Mouse (Mus musculus) layer of hippocampus, postnatal 36 days (tissue): ENCODE results near the gene Rcbtb2. TPM values are rescaled to one million over a fixed set of nuclear protein-coding genes. Genes with fewer than 3 reads are reported as not detected.

Experiments
- DNase-seq, 2 experiments: peaks; one replicate each; pipeline ENCODE4 v3.0.0; 2022
- total RNA-seq, 2 experiments: library from RNA; stranded (reverse); gene quantifications; 2 replicates each; pipeline ENCODE4 v1.2.3; 2021

Rcbtb2 gene
- total RNA-seq, 2 experiments from 2014 or later = 23.9 to 32.3 TPM

DNA sequence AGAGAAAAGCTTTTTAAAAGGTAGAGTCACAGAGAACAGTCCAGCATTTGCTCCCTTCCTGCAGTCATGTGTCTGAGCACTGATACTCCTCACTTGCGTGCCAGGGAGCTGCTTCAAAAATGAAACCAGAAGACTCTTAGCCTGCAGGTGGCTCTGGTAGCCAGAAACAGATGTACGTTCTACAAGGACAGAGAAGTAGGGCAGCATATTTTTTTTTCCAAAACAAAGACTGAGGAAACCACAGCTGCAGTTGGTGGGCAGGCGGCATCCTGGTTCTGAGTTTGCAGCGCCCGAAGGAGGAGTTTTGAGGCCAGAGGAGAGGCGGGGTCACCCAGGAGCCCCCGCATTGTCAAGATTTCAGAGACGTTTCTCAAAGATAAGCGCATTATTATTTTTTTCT, 5.9 kb upstream of the Rcbtb2 start:
- DNase-seq = no peak

DNA sequence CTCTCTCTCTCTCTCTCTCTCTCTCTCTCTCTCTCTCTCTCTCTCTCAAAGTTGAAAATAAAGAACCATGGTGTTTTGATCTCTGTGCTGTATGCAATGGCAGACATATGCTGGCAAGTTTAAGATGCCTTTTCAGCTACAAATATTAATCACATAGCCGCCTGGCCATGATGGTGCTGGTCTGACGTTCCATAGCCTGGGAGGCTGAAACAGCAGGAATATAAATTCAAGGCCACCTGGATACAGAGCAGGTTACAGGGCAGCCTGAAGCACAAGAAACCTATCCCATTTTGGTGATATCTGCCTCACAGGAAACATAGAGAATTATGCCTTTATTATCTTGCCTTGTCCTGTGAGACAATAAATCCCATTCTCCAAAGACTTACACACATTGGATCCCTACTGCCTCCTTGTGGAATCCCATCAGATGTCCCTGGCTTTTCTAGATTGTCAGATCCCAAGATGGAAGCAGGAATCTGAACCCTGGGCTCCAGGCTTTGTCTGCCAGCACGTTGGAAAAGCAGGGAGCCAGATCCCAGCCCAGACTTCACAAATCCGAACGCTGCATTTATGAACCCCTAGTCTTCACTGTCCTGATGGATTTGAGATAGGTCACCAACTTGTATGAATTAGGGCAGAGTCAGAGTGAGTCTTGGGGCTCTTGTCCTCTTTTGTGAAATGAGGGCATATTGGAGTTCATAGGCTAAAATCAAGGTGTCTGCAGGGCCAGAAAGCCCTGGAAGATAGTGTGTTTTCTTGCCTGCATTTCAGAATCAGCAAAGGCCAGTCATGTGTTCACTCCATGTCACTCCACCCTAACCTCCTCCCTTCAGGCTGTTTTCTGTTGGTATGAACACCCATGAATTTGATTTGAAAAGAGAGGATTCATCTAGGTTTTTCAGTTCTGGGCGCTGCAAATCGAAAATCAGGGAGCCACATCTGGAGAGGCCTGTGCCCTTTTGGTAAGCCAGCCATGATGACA, 5.1 kb upstream of the Rcbtb2 start:
- no peak for DNase-seq

DNA sequence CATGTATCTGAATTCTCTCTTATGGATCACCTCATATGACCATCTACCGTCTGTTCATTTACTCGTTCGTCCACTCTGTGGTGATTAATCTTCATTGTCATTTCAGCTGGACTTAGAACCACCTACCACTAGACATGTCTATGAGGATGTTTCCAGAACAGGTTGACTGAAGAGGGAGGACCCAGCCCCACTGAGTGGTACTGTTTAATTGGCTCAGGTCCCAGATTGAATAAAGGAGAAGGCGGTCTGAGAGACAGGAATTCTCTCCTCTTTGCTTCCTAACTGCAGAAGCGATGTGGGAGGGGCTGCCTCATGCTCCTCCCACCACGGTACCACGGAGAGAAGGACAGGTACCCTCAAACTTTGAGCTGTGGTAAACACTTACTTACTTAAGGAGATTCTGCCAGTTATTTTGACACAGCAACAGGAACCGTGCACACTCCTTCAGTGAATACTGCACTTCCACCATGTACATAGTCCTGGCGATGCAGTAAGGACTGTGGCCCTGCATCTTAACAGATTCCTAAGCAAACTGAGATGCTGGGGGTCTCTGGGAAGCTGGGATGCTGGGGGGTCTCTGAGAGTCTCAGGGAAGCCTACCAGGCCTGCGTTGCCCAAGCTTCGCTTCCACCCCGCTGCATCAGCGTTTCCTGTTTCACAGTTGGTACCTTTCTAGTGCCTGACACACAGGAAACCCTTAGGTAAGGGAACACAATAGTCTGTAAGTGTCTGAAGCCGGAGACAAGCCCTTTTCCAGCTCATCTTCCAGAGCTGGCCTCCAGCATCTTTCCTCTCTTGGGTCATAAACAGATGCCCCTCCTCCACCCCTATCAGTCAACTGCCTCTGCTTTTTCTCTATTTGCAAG, 4.1 kb upstream of the Rcbtb2 start:
- DNase-seq = no peak

DNA sequence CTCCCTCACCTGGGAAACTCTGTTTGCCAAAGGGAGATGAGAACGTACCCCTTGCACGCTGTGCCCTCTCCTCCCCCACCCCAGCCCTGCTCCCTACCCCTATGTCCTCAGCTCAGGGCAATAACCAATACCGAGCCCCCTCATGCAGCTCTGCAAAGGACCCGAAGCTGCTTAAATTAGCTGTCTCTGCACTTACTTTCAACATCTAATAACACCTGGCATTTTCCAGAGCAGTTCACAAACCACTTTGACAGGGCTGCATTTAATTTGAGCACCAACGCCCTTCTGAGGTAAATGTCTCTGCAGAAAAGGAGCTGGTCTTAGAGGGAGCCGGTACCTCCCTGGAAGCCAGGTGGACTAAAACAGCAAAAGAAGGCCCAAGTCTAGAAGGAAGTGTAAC, 3.4 kb upstream of the Rcbtb2 start:
- DNase-seq = no peak

DNA sequence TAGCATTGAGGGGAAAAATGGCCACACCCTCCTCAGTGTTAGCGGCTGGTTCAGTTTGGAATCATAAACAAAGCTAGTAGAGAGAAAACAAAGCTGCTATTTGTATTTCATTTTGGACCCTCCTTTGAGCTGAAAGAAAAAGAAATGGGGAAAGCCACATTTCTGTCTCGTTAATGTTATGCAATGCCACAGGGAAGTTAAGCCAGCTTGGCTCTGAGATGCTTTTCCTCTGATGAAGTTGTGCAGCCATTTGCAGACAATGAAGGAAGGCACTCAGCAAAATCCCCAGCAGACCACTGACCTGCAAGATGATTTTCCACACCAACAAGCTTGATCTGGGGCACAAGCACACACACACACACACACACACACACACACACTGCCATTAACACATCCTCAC, 2.9 kb upstream of the Rcbtb2 start:
- no peak for DNase-seq

DNA sequence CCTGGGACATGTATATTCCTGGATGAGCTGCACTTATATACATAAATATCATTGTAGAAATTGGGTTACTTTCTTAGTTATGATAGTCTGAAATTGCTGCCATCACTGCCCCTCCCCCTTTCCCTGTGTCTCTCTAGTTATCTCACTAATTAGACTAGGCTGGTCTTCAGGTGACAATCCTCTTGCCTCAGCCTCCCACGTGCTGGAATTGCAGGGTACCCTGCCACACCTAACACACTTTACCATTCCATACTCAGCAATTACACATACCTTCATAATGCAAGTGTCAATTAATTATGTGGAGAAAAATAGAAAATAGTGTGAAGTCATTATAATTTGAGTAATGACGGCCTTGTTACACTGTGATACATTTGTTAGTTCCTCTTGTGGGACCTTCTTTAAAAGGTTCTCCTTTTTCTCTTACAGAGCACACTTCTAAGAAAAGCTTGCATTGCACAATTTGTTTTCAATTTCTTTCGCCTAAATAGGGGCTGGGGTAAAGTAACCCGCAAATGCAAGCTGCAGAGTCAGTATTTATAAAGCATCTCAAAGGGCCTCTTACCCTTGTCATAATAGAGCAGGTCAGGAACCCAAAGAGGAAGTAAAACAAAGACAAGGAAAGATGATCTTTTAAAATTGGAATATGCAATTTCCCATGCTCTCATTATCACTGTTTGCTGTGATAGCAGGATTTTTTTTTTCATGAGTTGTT, 470 bp upstream of the Rcbtb2 start:
- no peak for DNase-seq

DNA sequence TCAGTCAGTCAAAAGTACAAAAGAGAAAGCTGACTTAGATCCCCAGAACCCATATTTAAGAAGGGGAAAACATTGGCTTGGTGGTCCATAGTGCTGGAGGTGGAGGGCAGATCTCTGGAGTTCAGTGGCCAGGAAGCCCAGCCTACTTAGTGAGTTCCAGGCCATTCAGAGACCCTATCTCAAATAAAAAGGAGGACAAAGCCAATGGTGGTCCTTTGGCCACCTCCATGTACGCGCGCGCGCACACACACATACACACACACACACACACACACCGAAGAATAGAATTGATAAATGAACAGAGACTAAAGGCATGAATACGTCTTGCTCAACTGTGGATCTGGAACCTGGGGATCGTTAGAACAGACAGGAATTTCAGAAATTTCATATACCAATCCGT, 544 bp downstream of the Rcbtb2 start:
- no peak for DNase-seq

DNA sequence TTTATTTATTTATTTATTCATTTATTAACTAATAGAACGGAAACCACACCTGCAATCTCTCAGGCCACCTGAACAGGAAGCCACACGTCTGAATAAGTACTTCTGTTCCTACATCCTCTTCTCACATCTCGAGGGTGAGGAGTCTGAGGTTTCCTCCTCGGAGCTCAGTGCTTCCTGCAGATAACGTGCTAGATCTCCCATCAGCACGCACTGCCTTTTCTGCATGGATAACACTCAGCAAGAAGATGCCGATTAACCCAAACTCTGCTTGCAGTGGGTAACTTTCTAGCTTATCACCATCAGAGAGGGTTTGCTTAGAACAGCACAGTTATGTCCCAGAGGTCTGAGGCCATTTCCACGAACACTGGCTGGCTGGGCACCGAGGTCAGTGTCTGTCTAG, 949 bp downstream of the Rcbtb2 start:
- DNase-seq = no peak

DNA sequence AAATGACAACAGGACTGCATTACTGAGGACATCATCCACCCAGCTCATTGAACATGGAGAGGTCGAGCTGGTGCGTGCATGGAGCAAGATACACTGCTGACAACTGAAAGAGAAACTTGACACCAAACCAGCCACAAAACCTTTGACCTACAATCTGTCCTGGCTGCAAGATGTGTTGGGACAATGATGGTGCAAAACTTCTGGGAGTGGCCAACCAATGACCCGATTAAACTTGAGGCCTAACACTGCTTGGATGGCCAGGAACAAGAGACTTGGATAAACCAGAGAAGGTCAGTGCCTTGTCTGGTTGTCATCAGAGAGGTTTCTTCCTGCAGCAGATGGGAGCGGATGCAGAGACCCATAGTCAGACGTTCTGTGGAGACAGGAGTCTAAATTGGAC, 7.7 kb downstream of the Rcbtb2 start:
- DNase-seq = no peak

DNA sequence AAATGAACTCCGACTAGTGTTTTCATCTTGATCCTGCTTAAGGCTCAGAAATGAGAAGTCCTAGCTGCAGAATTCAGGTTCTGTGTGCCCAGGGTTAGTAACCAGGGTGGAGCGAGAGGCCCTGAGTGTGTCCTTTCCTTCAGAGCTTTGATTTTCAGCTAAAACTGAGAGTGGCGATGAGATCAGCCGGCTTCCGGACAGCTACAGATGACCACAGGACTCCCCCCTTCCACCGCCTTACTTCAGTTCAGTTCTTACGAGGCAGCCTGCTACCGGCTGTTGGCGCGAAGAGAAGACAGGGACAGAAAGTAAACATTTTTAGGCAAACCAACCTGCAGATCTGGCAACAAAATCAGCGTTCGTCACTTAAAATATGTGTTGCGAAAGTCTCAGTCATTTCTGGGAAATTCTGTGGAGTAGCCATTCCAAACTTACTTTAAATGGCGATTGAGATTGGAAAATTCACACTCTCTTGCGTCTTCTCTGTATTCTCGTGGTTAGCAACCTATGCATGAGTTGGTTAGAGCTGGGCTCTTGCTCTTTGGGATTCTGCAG, 9.1 kb downstream of the Rcbtb2 start:
- DNase-seq = no peak

DNA sequence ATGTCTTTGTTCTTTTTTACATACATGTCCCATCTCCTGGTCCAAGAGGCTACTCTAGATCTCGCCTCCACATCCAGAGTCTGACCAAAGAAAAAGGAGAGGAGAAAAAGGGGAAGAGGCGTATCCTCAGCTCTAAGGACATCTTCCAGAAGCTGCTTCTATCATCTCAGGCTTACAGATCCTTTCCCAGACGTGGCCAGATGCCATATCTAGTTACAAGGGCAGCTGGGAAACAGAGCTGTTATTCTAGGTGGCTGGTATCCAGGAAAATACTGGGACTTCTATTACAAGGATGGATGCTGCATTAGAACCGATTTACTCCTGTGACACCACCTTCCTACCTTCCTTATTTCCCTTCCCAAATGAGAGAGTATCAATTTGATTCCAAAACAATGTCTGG, 9.9 kb downstream of the Rcbtb2 start:
- DNase-seq = no peak

DNA sequence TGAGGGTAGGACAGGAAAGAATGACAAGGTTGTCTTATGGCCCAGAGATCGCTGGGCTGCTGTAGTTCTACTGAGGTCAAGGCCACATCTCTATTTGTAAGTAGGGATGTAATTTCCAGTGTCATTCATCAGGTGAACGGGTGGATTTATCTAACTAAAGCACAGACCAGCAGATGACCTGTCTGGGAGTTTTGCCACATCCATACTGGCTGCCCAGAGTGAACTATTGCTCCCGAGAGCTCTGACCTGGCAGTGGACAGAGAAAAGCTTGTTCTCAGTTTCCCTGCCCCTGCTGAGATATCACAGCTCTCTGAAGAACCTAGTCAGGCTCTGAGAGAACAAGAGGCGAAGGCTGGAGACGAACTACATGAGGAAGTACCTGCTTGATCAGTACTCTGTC, 14.4 kb downstream of the Rcbtb2 start:
- no peak for DNase-seq

DNA sequence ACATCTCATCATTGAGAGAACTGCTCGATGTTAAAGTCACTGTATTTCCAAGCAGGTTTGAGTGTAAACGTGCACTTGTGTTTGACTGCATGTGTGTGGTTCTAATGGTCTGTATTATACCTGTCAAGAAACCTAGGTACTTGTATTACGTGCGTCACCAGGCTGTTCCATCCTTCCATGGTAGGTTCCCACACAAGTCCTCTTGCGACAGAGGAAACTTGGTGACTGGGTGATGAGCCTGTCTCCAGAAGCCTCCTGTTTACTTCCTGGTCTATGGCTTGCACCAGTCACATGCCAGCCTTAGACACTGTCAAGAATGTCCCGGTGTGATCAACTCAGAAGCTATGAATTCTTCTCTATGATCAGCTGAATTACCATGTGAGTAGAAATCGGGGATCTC, 15.6 kb downstream of the Rcbtb2 start:
- DNase-seq = no peak

DNA sequence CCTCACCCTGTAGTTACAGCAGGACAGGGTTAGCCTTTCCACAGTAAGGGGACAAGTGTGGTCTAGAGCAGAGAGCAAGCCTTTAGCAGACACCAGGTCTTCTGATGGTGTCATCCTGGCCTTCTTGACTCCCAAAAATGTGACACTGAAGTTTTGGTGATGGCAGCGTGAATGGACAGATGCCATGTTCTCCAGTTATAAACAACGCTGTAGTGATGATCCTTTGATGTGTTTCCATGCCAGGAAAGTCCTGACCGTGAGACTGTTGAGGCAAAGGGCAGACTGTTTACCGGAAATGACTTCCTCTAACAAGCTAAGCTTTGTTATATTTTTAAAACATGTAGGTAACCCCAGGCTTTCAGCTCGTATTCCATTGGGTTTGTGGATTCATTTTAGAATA, 17.0 kb downstream of the Rcbtb2 start:
- no peak for DNase-seq

DNA sequence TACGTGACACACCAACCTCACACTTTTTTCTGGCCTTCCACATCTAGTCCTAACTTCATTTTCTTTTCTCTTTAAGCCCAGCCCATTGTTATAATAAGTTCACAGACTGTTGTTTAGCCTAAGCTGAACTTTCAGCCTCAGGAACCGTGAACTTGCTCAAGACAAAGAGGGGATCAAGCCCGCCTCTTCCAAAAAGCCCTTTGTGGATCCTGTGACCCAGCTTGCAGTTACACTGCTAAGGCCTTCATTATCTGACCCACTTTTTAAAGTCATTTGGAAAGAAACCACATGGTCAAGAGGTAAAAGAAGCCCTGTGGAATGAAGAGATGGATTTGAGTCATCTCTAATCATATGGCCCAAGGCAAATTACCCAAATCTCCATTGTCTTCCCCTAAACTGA, 19.0 kb downstream of the Rcbtb2 start:
- no peak for DNase-seq

DNA sequence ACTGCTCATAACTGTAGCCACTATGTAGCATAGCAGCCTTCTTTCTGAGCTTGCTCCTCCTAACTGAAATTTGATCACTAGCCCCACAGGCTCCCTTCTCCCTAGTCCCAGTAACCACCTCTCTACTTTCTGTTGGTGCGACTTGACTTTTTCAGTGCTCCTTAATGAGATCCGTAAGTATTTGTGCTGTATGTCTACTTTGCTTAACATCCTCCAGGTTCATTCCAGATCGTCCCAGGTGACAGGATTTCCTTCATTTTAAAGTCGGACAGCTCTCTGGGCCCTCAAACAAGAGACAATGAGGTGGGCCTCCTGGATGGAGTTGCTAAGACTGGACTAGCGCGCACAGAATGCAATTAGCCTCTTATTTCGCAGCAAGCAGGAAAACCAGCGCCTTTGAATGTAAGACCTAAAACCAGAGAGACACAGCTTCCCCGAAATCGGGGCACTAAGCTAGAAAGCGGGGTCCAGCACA, 19.6 kb downstream of the Rcbtb2 start:
- no peak for DNase-seq

DNA sequence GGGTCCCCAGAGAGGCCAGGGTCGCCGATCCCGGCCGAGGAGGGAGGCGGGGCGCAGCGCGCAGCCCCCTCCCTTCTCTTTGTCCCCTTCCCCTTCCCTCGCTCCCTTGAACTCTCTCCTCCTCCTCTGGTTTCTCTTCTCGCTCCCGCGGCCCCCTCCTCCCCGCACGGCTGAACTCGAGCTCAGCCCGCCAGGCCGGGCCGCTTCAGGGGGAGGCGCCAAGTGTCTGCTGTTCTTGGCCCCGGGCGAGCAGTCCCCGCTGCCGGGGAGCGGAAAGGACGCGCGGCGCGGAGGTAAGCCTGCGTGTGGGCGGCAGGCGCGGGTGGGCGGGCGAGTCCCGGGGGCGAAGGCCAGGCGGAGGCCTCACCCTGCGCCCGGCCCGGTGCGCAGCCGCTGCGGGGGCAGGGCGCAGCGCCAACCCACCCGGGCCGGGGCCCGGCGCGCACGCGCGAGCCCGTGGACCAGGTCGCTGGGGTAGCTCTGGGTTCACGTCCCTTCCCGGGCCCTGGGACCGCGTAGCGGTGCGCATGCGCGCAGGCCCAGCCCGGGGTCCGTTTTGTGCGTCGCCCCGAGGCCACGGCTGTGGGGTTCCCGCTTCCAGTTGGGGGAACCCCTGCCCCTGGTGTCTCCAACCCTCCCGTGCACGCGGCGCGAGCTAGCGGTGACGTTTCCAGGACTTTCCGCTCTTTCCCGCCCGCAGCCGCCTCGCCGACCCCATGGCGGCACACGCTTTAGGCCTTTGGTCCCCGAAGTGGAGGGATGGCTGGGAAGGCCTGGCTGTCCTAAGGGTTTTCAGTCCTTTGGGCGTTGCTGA, 20.3 kb downstream of the Rcbtb2 start:
- peak; percentile 81 to 84 for DNase-seq

DNA sequence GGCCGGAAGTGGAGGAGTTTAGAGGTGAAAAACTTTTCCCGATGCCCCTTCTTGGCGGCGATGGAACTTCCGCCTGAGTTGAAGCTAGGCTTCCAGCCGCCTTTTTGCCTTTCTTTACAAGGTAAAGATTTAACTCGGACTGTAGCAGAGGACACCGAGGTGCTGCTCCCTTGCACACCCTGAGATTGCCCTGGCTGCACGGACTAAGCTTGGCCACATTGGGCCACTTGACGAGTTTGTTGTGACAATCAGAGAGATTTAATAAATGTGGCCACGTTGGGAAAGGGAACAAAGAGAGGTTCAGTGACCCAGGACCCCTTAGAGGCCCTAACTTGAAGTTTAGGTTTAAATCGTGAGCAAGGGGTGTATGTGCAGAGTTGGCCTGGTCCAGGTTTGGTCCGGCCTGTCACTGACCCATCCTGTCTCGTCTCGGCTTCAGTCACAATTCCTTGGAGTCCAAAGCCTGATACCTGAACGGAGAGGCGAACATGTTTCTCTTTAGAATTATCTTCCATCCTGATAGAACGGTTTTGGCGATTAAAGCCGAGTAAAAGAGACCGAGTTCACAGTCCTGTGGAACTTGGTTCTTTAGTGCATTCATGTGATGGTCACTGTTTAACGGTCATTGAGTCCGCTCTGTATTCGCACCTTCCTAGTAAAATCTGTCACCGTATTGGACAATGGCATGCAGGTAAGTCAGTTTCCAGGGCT, 21.0 kb downstream of the Rcbtb2 start:
- no peak for DNase-seq

DNA sequence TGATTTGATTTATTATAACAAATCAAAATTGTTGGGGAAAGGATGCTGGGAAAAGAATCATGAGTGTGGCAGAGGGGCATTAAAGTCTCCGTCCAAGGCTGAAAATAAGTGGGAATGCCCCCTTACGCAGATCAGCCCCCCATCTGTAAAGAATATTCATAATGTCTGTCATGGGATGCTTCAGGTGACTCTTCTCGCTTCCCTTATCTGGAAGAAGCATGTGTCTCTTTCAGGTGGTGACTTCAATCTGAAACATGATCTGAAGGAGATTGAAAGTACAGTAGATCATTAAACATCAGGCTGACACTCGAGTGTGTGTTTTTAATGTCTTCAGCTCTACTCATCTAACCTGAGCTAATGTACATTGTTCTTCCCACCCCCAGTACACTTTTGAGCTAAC, 22.7 kb downstream of the Rcbtb2 start:
- DNase-seq = no peak

DNA sequence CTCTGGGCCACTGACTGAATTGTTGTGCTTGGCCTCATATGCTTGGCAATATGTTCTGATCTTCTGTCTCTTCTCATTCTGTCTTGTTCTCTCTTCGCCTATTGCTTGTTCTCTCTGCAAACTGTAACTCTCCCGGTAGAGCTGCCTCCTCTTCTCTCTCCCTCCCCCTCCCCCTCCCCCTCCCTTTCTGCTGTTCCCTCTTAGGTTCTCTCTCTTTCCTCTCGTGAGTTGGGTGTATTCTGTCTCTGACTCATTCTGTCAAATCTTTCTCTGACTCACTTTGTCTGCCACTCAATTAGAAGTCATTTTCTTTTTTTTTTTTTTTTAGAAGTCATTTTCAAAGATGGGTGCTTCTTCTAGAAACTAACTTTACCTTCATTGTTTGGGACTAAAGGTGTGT, 23.9 kb downstream of the Rcbtb2 start:
- DNase-seq = no peak

DNA sequence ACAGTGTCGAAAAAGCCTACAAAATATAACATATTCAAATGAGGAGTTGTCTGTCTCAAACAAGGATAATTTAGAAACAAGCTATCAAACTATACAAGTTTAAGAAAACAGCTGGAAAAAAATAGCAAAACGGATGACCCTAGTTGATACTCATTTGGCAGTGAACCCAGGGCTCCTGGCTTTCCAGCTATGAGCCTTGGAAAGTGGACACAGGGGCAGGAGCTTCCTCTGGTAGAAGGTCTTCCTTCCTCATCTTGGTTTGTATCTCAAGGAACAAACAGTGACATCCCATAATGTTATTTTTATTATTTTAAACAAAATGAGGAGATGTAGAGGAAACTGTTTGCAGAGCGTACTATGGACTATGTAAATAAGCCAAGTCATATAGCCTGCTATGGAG, 25.3 kb downstream of the Rcbtb2 start:
- no peak for DNase-seq
